Mouse (Mus musculus): Measurements from ENCODE around the gene Mettl5. TPM values are rescaled to one million over a fixed set of nuclear protein-coding genes. Genes with fewer than 3 reads are reported as not detected.

Gene Mettl5
- polyA plus RNA-seq, 1 experiment from 2014 or later, result 38.0 TPM

- no peaks in the 10 kb centered on the region for H3K36me3 ChIP-seq (ENCODE audit: control insufficient read depth, insufficient read depth, low read length)
- no peaks in the 10 kb centered on the region for H3K27me3 ChIP-seq (ENCODE audit: control insufficient read depth, insufficient read depth, low read depth, low read length)
- ATAC-seq (ENCODE audit: low read depth), result no peak
- no peak overlapping the region for H3K4me3 ChIP-seq (ENCODE audit: low read length)
- 90% methylated on average over 4 of the region's 4 CpGs for WGBS
- peaks cover 5% of the 10 kb centered on the region for H3K4me1 ChIP-seq (replicated peaks; ENCODE audit: control insufficient read depth, insufficient read depth, low read length)
- no peak overlapping the region for H3K27ac ChIP-seq (ENCODE audit: low read length)
- H3K9me3 ChIP-seq (ENCODE audit: control insufficient read depth, low read length), result no peaks in the 10 kb centered on the region
- H3K9ac ChIP-seq (ENCODE audit: low read length), result no peak overlapping the region
- H3K4me2 ChIP-seq (ENCODE audit: low read depth, low read length), result no peak overlapping the region
Observed at GRCm38 (mm10) chr2:69896224-69896581, 10.8 kb upstream of the Mettl5 start.

GRCm38 (mm10) chr2:69895502-69896223 lies 10.2 kb upstream of the Mettl5 start:
- H3K27me3 ChIP-seq (ENCODE audit: control insufficient read depth, insufficient read depth, low read depth, low read length), result no peaks in the 10 kb centered on the region
- 60% methylated on average over 14 of the region's 14 CpGs for WGBS
- ATAC-seq (ENCODE audit: low read depth), result no peak

GRCm38 (mm10) chr2:69893891-69894290 lies 8.5 kb upstream of the Mettl5 start:
- Histone ChIP-seq H3K36me3 (ENCODE audit: control insufficient read depth, insufficient read depth, low read length) (no peaks in the 10 kb centered on the region), H3K4me1 (replicated peaks; ENCODE audit: control insufficient read depth, insufficient read depth, low read length) (peaks cover 4% of the 10 kb centered on the region), H3K4me2 (ENCODE audit: low read depth, low read length) (no peak overlapping the region), H3K27me3 (ENCODE audit: control insufficient read depth, insufficient read depth, low read depth, low read length) (no peaks in the 10 kb centered on the region), H3K9ac (ENCODE audit: low read length) (no peak overlapping the region), H3K4me3 (ENCODE audit: low read length) (no peak overlapping the region), H3K27ac (ENCODE audit: low read length) (no peak overlapping the region), H3K9me3 (ENCODE audit: control insufficient read depth, low read length) (no peaks in the 10 kb centered on the region)
- no peak for ATAC-seq (ENCODE audit: low read depth)
- 73% methylated on average over 5 of the region's 5 CpGs for WGBS

More at GRCm38 (mm10) chr2:69895502-69896223, 10.2 kb upstream of the Mettl5 start:
- H3K36me3 ChIP-seq (ENCODE audit: control insufficient read depth, insufficient read depth, low read length), result no peaks in the 10 kb centered on the region
- peaks cover 5% of the 10 kb centered on the region for H3K4me1 ChIP-seq (replicated peaks; ENCODE audit: control insufficient read depth, insufficient read depth, low read length)
- no peak overlapping the region for H3K4me2 ChIP-seq (ENCODE audit: low read depth, low read length)
- H3K27ac ChIP-seq (ENCODE audit: low read length), result no peak overlapping the region
- H3K9ac ChIP-seq (ENCODE audit: low read length), result no peak overlapping the region
- H3K9me3 ChIP-seq (ENCODE audit: control insufficient read depth, low read length), result no peaks in the 10 kb centered on the region
- H3K4me3 ChIP-seq (ENCODE audit: low read length), result no peak overlapping the region

GRCm38 (mm10) chr2:69893145-69893544 lies 7.7 kb upstream of the Mettl5 start:
- H3K9me3 ChIP-seq (ENCODE audit: control insufficient read depth, low read length), result no peaks in the 10 kb centered on the region
- no peak overlapping the region for H3K4me3 ChIP-seq (ENCODE audit: low read length)
- no peak overlapping the region for H3K9ac ChIP-seq (ENCODE audit: low read length)
- no peak for ATAC-seq (ENCODE audit: low read depth)
- 78% methylated on average over 1 of the region's 1 CpGs for WGBS
- H3K4me1 ChIP-seq (replicated peaks; ENCODE audit: control insufficient read depth, insufficient read depth, low read length), result no peaks in the 10 kb centered on the region
- no peaks in the 10 kb centered on the region for H3K36me3 ChIP-seq (ENCODE audit: control insufficient read depth, insufficient read depth, low read length)
- H3K27me3 ChIP-seq (ENCODE audit: control insufficient read depth, insufficient read depth, low read depth, low read length), result no peaks in the 10 kb centered on the region
- H3K4me2 ChIP-seq (ENCODE audit: low read depth, low read length), result no peak overlapping the region
- H3K27ac ChIP-seq (ENCODE audit: low read length), result no peak overlapping the region

GRCm38 (mm10) chr2:69890843-69891242 lies 5.4 kb upstream of the Mettl5 start:
- Histone ChIP-seq H3K4me1 (replicated peaks; ENCODE audit: control insufficient read depth, insufficient read depth, low read length) (no peaks in the 10 kb centered on the region), H3K9me3 (ENCODE audit: control insufficient read depth, low read length) (no peaks in the 10 kb centered on the region), H3K4me2 (ENCODE audit: low read depth, low read length) (no peak overlapping the region), H3K36me3 (ENCODE audit: control insufficient read depth, insufficient read depth, low read length) (no peaks in the 10 kb centered on the region), H3K27ac (ENCODE audit: low read length) (no peak overlapping the region), H3K4me3 (ENCODE audit: low read length) (no peak overlapping the region), H3K27me3 (ENCODE audit: control insufficient read depth, insufficient read depth, low read depth, low read length) (no peaks in the 10 kb centered on the region), H3K9ac (ENCODE audit: low read length) (no peak overlapping the region)
- 56% methylated on average over 7 of the region's 7 CpGs for WGBS
- ATAC-seq (ENCODE audit: low read depth), result no peak

- Histone ChIP-seq H3K36me3 (ENCODE audit: control insufficient read depth, insufficient read depth, low read length) (no peaks in the 10 kb centered on the region), H3K4me2 (ENCODE audit: low read depth, low read length) (no peak overlapping the region), H3K27ac (ENCODE audit: low read length) (no peak overlapping the region), H3K9me3 (ENCODE audit: control insufficient read depth, low read length) (no peaks in the 10 kb centered on the region), H3K4me3 (ENCODE audit: low read length) (no peak overlapping the region), H3K27me3 (ENCODE audit: control insufficient read depth, insufficient read depth, low read depth, low read length) (no peaks in the 10 kb centered on the region), H3K9ac (ENCODE audit: low read length) (no peak overlapping the region), H3K4me1 (replicated peaks; ENCODE audit: control insufficient read depth, insufficient read depth, low read length) (peaks cover 5% of the 10 kb centered on the region)
- 69% methylated on average over 2 of the region's 2 CpGs for WGBS
- no peak for ATAC-seq (ENCODE audit: low read depth)
Observed at GRCm38 (mm10) chr2:69888957-69889356, 3.5 kb upstream of the Mettl5 start.

GRCm38 (mm10) chr2:69885050-69885449 lies 365 bp downstream of the Mettl5 start:
- H3K4me2 ChIP-seq (ENCODE audit: low read depth, low read length), result peak overlapping the region; percentile 85
- ATAC-seq (ENCODE audit: low read depth), result peak; percentile 47
- H3K4me1 ChIP-seq (replicated peaks; ENCODE audit: control insufficient read depth, insufficient read depth, low read length), result peaks cover 5% of the 10 kb centered on the region

GRCm38 (mm10) chr2:69884581-69884980 lies 834 bp downstream of the Mettl5 start:
- Histone ChIP-seq H3K9me3 (ENCODE audit: control insufficient read depth, low read length) (no peaks in the 10 kb centered on the region), H3K9ac (ENCODE audit: low read length) (peak overlapping the region; percentile 91), H3K4me2 (ENCODE audit: low read depth, low read length) (peak overlapping the region; percentile 85), H3K36me3 (ENCODE audit: control insufficient read depth, insufficient read depth, low read length) (no peaks in the 10 kb centered on the region), H3K4me3 (ENCODE audit: low read length) (peak overlapping the region; percentile 73), H3K27me3 (ENCODE audit: control insufficient read depth, insufficient read depth, low read depth, low read length) (no peaks in the 10 kb centered on the region), H3K27ac (ENCODE audit: low read length) (no peak overlapping the region), H3K4me1 (replicated peaks; ENCODE audit: control insufficient read depth, insufficient read depth, low read length) (peaks cover 5% of the 10 kb centered on the region)
- 42% methylated on average over 6 of the region's 6 CpGs for WGBS
- ATAC-seq (ENCODE audit: low read depth), result no peak

More at GRCm38 (mm10) chr2:69885050-69885449, 365 bp downstream of the Mettl5 start:
- Histone ChIP-seq H3K27me3 (ENCODE audit: control insufficient read depth, insufficient read depth, low read depth, low read length) (no peaks in the 10 kb centered on the region), H3K27ac (ENCODE audit: low read length) (peak overlapping the region; percentile 74), H3K9me3 (ENCODE audit: control insufficient read depth, low read length) (no peaks in the 10 kb centered on the region), H3K4me3 (ENCODE audit: low read length) (peak overlapping the region; percentile 73), H3K36me3 (ENCODE audit: control insufficient read depth, insufficient read depth, low read length) (no peaks in the 10 kb centered on the region), H3K9ac (ENCODE audit: low read length) (peak overlapping the region; percentile 91)
- 3% methylated on average over 12 of the region's 12 CpGs for WGBS

GRCm38 (mm10) chr2:69883990-69884391 lies 1.4 kb downstream of the Mettl5 start:
- no peak overlapping the region for H3K4me2 ChIP-seq (ENCODE audit: low read depth, low read length)
- no peak overlapping the region for H3K27ac ChIP-seq (ENCODE audit: low read length)
- no peak for ATAC-seq (ENCODE audit: low read depth)
- H3K4me3 ChIP-seq (ENCODE audit: low read length), result no peak overlapping the region
- H3K4me1 ChIP-seq (replicated peaks; ENCODE audit: control insufficient read depth, insufficient read depth, low read length), result peaks cover 5% of the 10 kb centered on the region
- no peaks in the 10 kb centered on the region for H3K9me3 ChIP-seq (ENCODE audit: control insufficient read depth, low read length)
- no peaks in the 10 kb centered on the region for H3K27me3 ChIP-seq (ENCODE audit: control insufficient read depth, insufficient read depth, low read depth, low read length)
- no peak overlapping the region for H3K9ac ChIP-seq (ENCODE audit: low read length)
- H3K36me3 ChIP-seq (ENCODE audit: control insufficient read depth, insufficient read depth, low read length), result no peaks in the 10 kb centered on the region
- 66% methylated on average over 2 of the region's 2 CpGs for WGBS
